Mouse (Mus musculus) left cerebral cortex, postnatal 10 days (tissue): ENCODE measurements around the gene Rpl27. TPM values are rescaled to one million over a fixed set of nuclear protein-coding genes. Genes with fewer than 3 reads are reported as not detected.

Experiments
- DNase-seq, 2 experiments: peaks; one replicate each; pipeline ENCODE4 v3.0.0; 2021 to 2022; ENCODE audit warnings: low spot score in 2 of 2, mixed read lengths in 1 of 2; ENCODE audit errors: extremely low spot score in 1 of 2
- intact Hi-C: fragments of 180-260 bp; cut with DNase I; formaldehyde crosslinking; loops from one replicate; pipeline ENCODE4 v1.15.1; 2025
- microRNA-seq: library from miRNA; unstranded; fragments of <30 nt; microRNA quantifications from one replicate; pipeline ENCODE4 v1.2.0, GENCODE M21; 2022
- total RNA-seq, 2 experiments: library from RNA; stranded (reverse); gene quantifications; 2 replicates each; pipeline ENCODE4 v1.2.3; 2021

Rpl27 gene
- total RNA-seq, 2 experiments from 2014 or later = 49.9 to 58.1 TPM

GRCm38 (mm10) chr11:101484245-101484644, 42.1 kb downstream of the Rpl27 start:
- DNase-seq = no peak
- intact Hi-C loops = no loop called here

DNA sequence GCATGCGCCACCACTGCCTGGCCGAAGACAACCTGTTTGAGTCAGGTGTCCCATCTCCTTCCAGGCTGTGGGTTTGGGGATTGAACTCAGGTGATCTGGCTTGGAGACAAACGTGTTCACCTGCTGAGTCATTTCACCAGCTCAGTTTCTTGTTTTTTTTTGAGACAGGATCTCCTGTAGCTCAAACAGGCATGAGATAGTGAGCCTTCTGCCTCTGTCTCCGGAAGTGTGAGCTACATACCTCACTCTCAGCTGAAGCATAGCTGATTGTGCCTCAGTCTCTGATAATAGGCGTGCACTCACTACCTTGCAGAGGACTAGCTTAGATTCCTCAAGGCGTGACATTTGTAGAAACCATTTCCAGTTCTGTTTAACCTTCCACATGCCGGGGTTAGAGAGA, 42.7 kb downstream of the Rpl27 start:
- intact Hi-C loops = no loop called here
- no peak for DNase-seq

- no peak for DNase-seq
- intact Hi-C loops = no loop called here
Measured at GRCm38 (mm10) chr11:101485509-101486028, 43.5 kb downstream of the Rpl27 start.

DNA sequence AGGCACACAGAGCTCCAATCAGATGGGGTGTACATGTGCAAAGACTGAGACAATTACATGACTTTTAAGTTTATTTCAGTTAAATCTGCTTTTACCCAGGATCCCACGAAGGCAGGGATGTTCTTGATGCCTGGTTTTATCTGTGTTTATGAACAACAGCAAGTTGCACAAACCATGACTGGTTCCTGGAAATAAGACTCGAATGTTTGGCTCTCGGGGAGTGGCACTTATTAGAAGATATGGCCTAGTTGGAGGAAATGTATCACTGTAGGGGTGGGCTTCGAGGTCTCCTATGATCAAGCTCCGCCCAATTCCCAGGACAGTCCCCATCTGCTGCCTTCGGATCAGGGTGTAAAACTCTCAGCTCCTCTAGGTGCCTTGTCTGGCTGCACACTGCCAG, 44.0 kb downstream of the Rpl27 start:
- DNase-seq = no peak
- intact Hi-C loops = no loop called here

Small RNA genes within 50 kb of the gene (microRNA-seq; reads per million reads assigned to microRNA genes)
- gene Mir6929 = not detected

Other genes starting within 250 kb of the Rpl27 start
- 10 to 100 TPM; 26.4 to 28.3 TPM for gene Ezh1, start 215.8 kb upstream of the Rpl27 start, total RNA-seq
- 10 to 100 TPM; 57.4 to 59.1 TPM for gene Ramp2, start 196.3 kb upstream of the Rpl27 start, total RNA-seq
- gene Vps25, start 188.6 kb upstream of the Rpl27 start, total RNA-seq = 10 to 100 TPM; 80.9 to 82.0 TPM
- 1 to 10 TPM; 4.2 to 4.5 TPM for gene Wnk4, start 181.7 kb upstream of the Rpl27 start, total RNA-seq
- gene Cntd1, start 163.3 kb upstream of the Rpl27 start, total RNA-seq = under 1 TPM; 0.15 to 0.41 TPM
- 100 to 1,000 TPM in 1 of 2 experiments, 10 to 100 TPM in 1; 95.7 to 101 TPM for gene Coa3, start 163.2 kb upstream of the Rpl27 start, total RNA-seq
- gene Becn1, start 140.0 kb upstream of the Rpl27 start, total RNA-seq = 100 to 1,000 TPM; 174 to 188 TPM
- 100 to 1,000 TPM; 100 to 108 TPM for gene Psme3, start 126.1 kb upstream of the Rpl27 start, total RNA-seq
- gene Aoc2, start 117.2 kb upstream of the Rpl27 start, total RNA-seq = 1 to 10 TPM; 3.2 to 3.4 TPM
- 1 to 10 TPM; 1.4 to 2.0 TPM for gene Aoc3, start 111.7 kb upstream of the Rpl27 start, total RNA-seq
- not detected for gene G6pc, start 74.7 kb upstream of the Rpl27 start, total RNA-seq
- 10 to 100 TPM; 45.1 to 45.2 TPM for gene Aarsd1, start 24.7 kb upstream of the Rpl27 start, total RNA-seq
- gene Gm27029, start 17.5 kb upstream of the Rpl27 start, total RNA-seq = 1 to 10 TPM; 6.4 to 6.9 TPM
- 10 to 100 TPM; 24.4 to 26.0 TPM for gene Rundc1, start 17.2 kb upstream of the Rpl27 start, total RNA-seq
- gene Ptges3l, start 17.0 kb upstream of the Rpl27 start, total RNA-seq = 1 to 10 TPM; 3.4 TPM
- gene Ifi35, start 6.1 kb downstream of the Rpl27 start, total RNA-seq = 1 to 10 TPM; 1.8 to 2.8 TPM
- gene Rnd2, start 22.7 kb downstream of the Rpl27 start, total RNA-seq = 100 to 1,000 TPM; 111 to 115 TPM
- gene Vat1, start 23.9 kb downstream of the Rpl27 start, total RNA-seq = 10 to 100 TPM; 50.3 to 54.3 TPM
- 1 to 10 TPM; 1.1 to 1.2 TPM for gene Brca1, start 109.7 kb downstream of the Rpl27 start, total RNA-seq
- gene Nbr1, start 109.9 kb downstream of the Rpl27 start, total RNA-seq = 100 to 1,000 TPM in 1 of 2 experiments, 10 to 100 TPM in 1; 98.9 to 100 TPM
- gene Tmem106a, start 139.9 kb downstream of the Rpl27 start, total RNA-seq = 1 to 10 TPM; 1.1 to 1.7 TPM
- gene Gm11634, start 157.0 kb downstream of the Rpl27 start, total RNA-seq = not detected
- gene Rdm1, start 184.9 kb downstream of the Rpl27 start, total RNA-seq = 1 to 10 TPM; 4.0 to 4.7 TPM
- 10 to 100 TPM; 25.3 to 26.0 TPM for gene Arl4d, start 223.2 kb downstream of the Rpl27 start, total RNA-seq